Mouse (Mus musculus) E14TG2a.4 (cell line): ENCODE data around the gene Chid1.

Source experiments
- CTCF ChIP-seq: conservative IDR thresholded peaks from 2 replicates; pipeline ENCODE4 v1.5.1; 2014; ENCODE audit warnings: low read length
- NANOG ChIP-seq: IDR thresholded peaks from 2 replicates; pipeline ENCODE4 v1.6.1; 2014; ENCODE audit warnings: borderline replicate concordance, low read length, mixed read lengths
- POU5F1 ChIP-seq: IDR thresholded peaks from 2 replicates; pipeline ENCODE4 v1.6.1; 2014; ENCODE audit warnings: low read length, borderline replicate concordance

- TF ChIP-seq CTCF = no peak
- TF ChIP-seq NANOG = no peak
- TF ChIP-seq POU5F1 = no peak
These were observed 38.1 kb upstream of the Chid1 start for GRCm38 (mm10) chr7:141577801-141578200.
